Mouse (Mus musculus) kidney, adult 2 months (tissue): ENCODE data around the gene Zfp961. TPM values are rescaled to one million over a fixed set of nuclear protein-coding genes. Genes with fewer than 3 reads are reported as not detected.
"Not testable (repeated sequence)": the region's sequence is repeated elsewhere in the genome, so short reads cannot be mapped to it uniquely, and the experiment has no call there.

Experiments
- DNase-seq: peaks from one replicate; pipeline ENCODE4 v3.0.0; 2021
- H3K27ac ChIP-seq: fragments of 200-500 bp; 2 replicates; pipeline ENCODE4 v1.5.1; 2012; ENCODE audit warnings: low read depth, low read length, control low read depth, inconsistent platforms; ENCODE audit not compliant: insufficient read depth
- H3K27me3 ChIP-seq: fragments of 200-500 bp; replicated peaks from 2 replicates; pipeline ENCODE4 v1.6.1; 2012; ENCODE audit warnings: mild to moderate bottlenecking, moderate library complexity, low read length, inconsistent platforms; ENCODE audit not compliant: control insufficient read depth, insufficient read depth
- H3K36me3 ChIP-seq: fragments of 200-500 bp; 2 replicates; pipeline ENCODE4 v1.6.1; 2012; ENCODE audit warnings: mild to moderate bottlenecking, moderate library complexity, low read length, inconsistent platforms; ENCODE audit not compliant: control insufficient read depth, insufficient read depth
- H3K4me1 ChIP-seq: fragments of 200-500 bp; 2 replicates; pipeline ENCODE4 v1.6.1; 2011; ENCODE audit warnings: low read length; ENCODE audit not compliant: control insufficient read depth, insufficient read depth
- H3K4me3 ChIP-seq: fragments of 200-500 bp; 2 replicates; pipeline ENCODE4 v1.5.1; 2011; ENCODE audit warnings: mild to moderate bottlenecking, low read depth, low read length, control low read depth; ENCODE audit not compliant: insufficient read depth
- CTCF ChIP-seq: fragments of 200-500 bp; conservative IDR thresholded peaks from 2 replicates; pipeline ENCODE4 v1.5.1; 2011; ENCODE audit warnings: low read depth, mild to moderate bottlenecking, control low read depth, low read length, moderate library complexity, mixed read lengths; ENCODE audit not compliant: insufficient read depth, insufficient read length
- POLR2A ChIP-seq: fragments of 200-500 bp; IDR thresholded peaks from one replicate; pipeline ENCODE4 v1.6.1; 2011; ENCODE audit warnings: low read depth, low read length, control low read depth
- WGBS: fragments of 180-500 bp; shearing (Covaris S2); methylation state at CpG from one replicate; pipeline ENCODE4 v1.1.7; 2018; 5-methylcytosine and 5-hydroxymethylcytosine counted together
- polyA plus RNA-seq: library from polyadenylated mRNA; depleted of rRNA; stranded (reverse); fragments of >200 nt; gene quantifications from 2 replicates; pipeline ENCODE4 v1.2.3, GENCODE M21; 2012

Gene Zfp961
- polyA plus RNA-seq, 1 experiment, result 8.9 TPM

DNA sequence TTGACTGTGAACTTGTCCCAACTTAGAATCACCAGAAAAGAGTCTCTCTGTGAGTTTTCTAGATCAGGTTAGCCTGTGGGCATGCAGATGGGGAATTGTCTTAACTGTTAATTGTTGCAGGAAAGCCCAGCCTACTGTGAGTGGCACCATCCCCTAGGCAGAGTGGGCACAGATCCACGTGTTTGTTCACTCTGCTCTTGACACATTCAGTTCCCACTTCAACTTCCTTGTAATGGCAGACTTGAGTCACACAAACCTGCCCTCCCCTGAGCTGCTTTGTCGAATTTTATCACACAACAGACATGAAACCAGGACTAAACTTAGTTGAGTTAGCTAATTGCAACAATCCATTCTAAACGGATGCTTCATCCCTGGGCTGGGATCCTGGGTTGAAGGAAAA is 49.4 kb downstream of the Zfp961 start:
- Histone ChIP-seq H3K4me1 (no peaks in the 10 kb centered on the region), H3K36me3 (no peaks in the 10 kb centered on the region), H3K4me3 (no peak overlapping the region), H3K27ac (no peak overlapping the region), H3K27me3 (no peaks in the 10 kb centered on the region)
- DNase-seq, result no peak
- no peak for TF ChIP-seq POLR2A
- TF ChIP-seq CTCF, result no peak
- 58% methylated on average over 3 of the region's 3 CpGs for WGBS

DNA sequence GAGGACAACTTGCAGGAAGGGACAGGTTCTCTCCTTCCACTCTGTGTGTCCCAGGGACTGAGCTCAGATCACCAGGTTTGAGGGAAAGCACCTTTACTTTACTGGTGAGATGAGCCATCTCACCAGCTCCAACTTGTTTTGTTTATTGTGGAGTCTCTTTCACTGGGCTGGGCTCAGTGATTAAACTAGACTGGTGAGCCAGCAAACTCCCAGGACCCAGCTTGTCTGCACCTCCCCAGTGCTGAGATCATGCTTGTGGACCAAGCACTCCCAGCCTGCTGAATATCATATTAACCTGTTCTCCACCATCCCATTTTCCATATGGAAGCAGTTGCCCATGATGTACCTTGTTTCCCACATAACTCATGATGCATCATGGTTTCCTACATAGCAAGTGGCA is 52.1 kb downstream of the Zfp961 start:
- H3K4me1 ChIP-seq, result no peaks in the 10 kb centered on the region
- no peaks in the 10 kb centered on the region for H3K36me3 ChIP-seq
- no peaks in the 10 kb centered on the region for H3K27me3 ChIP-seq
- no peak for DNase-seq
- H3K4me3 ChIP-seq, result no peak overlapping the region
- no peak overlapping the region for H3K27ac ChIP-seq
- no peak for TF ChIP-seq POLR2A
- no peak for TF ChIP-seq CTCF

DNA sequence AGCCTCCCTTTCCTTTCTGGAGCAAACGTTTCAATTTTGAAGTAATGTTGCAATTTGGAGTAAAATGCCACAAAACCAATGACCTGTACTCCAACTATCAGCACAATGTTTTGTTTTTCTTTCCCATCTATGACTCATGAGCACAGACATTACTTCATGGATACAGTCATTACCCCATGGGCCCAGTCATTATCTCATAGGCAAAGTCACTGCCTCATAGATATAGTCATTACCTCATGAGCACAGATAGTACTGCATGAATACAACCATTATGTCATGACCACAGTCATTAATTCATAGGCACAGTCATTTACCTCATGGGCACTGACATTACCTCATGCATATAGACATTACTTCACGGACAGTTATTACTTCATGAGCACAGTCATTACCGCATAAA is 55.1 kb downstream of the Zfp961 start:
- TF ChIP-seq POLR2A (no peak), CTCF (no peak)
- Histone ChIP-seq H3K27ac (no peak overlapping the region), H3K27me3 (no peaks in the 10 kb centered on the region), H3K4me3 (no peak overlapping the region), H3K36me3 (no peaks in the 10 kb centered on the region), H3K4me1 (no peaks in the 10 kb centered on the region)
- DNase-seq, result no peak
- 75% methylated on average over 3 of the region's 3 CpGs for WGBS

DNA sequence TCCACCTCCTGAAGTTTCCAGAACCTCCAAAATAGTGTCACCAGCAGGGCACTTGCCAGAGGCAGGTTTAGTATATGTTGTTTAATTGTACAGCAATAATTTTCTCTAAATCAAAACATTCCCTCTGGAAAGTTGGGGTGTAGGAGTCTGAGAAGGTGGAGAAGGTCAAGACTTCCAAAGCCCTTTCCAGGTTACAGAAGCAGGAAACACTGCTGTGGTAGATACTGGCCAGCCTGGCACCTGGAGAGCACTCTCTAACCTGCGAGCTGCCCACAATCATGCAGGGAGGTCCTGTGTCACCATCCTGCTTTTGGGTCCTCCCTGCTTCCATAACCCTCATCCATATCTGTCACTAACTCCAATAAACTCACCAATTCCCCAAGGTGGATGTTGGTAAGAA is 55.9 kb downstream of the Zfp961 start:
- Histone ChIP-seq H3K36me3 (no peaks in the 10 kb centered on the region), H3K27me3 (no peaks in the 10 kb centered on the region), H3K4me1 (no peaks in the 10 kb centered on the region), H3K4me3 (no peak overlapping the region), H3K27ac (no peak overlapping the region)
- DNase-seq, result no peak
- TF ChIP-seq CTCF (no peak), POLR2A (no peak)
- WGBS, result 77% methylated on average over 1 of the region's 1 CpGs

DNA sequence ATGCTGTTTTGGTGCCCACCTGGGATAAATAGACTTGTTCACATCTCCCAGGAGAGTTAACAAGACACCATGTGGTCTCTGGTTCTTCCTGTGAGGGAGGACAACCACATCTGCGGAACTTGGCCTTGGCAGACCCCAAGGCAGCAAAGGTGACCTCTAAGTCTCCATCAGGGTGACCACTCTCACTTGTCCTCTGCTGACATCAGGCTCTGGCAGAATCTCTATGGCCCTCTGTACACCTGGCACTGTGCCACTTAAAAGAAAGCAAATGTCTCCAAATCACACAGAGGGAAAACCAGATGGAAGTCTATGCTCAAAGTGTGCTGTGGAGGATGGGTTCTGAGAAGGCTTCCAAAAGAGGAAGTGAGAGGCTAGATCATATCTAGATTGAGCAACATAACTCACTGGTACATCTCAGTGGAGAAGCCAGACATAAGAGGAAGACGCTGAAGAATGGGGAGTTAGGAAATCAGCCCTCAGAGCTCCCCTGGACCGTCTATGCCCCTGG is 57.4 kb downstream of the Zfp961 start:
- no peak overlapping the region for H3K27ac ChIP-seq
- DNase-seq, result peak; percentile 34
- H3K4me1 ChIP-seq, result no peaks in the 10 kb centered on the region
- no peaks in the 10 kb centered on the region for H3K27me3 ChIP-seq
- H3K4me3 ChIP-seq, result no peak overlapping the region
- no peak for TF ChIP-seq POLR2A
- TF ChIP-seq CTCF, result no peak
- WGBS, result 52% methylated on average over 3 of the region's 3 CpGs
- H3K36me3 ChIP-seq, result no peaks in the 10 kb centered on the region

DNA sequence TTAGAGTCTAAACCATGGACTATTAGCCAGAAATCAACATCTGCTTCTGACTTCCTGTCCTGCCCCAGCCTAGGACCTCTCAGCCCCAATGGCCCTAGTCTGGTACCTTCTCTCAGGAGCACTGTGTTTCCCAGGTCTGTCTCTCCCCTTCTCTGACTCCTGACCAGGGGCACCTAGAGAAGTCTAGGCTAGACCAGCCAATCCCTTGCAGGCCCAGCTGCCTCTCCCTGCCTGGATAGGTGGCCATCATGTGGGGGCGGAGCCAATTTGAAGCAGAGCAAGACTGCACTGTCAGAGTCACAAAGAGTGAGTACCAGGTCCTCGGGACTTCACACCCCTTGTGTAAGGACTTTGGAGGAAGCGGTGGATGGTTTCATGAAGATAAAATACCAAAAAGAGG is 58.6 kb downstream of the Zfp961 start, which contains the start of gene Cyp4f18:
Cyp4f18 (minus strand) TSS at position 154 of the 400 bp plus-strand sequence.
- DNase-seq, result no peak
- Histone ChIP-seq H3K27ac (no peak within 1 kb of the TSS), H3K4me3 (no peak within 1 kb of the TSS), H3K36me3 (no peaks in the 10 kb centered on the region), H3K27me3 (no peaks in the 10 kb centered on the region), H3K4me1 (no peaks in the 10 kb centered on the region)
- TF ChIP-seq POLR2A (no peak), CTCF (no peak)
- 75% methylated on average over 3 of the region's 3 CpGs for WGBS

DNA sequence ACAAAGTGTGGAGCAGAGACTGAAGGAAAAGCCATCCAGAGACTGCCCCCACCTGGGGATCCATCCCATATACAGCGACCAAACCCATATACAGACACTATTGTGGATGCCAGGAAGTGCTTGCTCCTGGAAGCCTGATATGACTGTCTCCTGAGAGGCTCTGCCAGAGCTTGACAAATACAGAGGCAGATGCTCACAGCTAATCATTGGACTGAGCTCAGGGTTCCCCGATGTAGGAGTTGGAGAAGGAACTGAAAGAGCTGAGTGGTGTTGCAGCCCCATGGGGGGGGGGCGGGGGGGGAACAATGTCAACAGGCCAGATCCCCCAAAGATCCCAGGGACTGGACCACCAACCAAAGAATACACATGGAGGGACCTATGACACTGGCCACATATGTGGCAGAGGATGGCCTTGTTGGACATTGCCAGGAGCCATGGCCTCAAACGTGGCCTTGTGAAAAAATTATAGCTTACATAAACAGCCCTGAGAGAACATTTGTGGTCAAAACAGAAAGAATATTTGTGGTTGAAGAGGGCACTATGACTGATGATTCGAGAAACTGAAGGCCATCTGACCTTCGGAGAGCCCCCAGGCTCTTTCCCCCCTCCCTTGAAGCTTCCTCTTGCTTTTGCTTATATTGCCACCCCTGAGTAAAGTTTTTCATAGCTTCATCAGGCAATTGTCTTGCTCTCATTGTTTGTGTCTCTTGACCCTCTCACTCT is 62.8 kb downstream of the Zfp961 start:
- not testable (repeated sequence) for H3K36me3 ChIP-seq, H3K4me1 ChIP-seq, H3K4me3 ChIP-seq, H3K27ac ChIP-seq, H3K27me3 ChIP-seq
- DNase-seq, result peak; percentile 17
- 70% methylated on average over 6 of the region's 6 CpGs for WGBS

DNA sequence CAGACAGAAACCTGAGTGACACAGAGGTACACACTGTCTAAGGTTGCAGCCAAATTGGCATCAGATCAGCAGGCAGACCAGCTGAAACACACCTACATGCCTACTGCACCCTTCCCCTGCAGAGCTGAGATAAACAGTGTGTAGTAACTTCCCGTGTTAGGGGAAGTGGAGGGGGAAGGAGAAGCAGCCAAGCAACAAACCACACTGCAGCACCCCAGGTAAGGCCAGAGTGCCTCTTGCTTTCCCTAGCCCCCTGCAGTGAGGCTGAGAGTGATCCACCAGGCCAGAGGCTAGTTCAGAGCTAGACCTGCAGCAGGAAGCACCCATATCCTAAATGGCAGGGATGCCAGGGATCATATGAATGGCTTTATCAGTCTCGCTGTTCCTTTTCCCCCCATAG is 66.5 kb downstream of the Zfp961 start:
- H3K4me1 ChIP-seq, H3K27ac ChIP-seq, DNase-seq, H3K27me3 ChIP-seq, H3K36me3 ChIP-seq, H3K4me3 ChIP-seq: not testable (repeated sequence)
- WGBS, result 59% methylated on average over 2 of the region's 2 CpGs
